Mouse (Mus musculus) layer of hippocampus, adult 2 months (tissue): ENCODE data around the gene Ing2. TPM values are rescaled to one million over a fixed set of nuclear protein-coding genes. Genes with fewer than 3 reads are reported as not detected.

ENCODE experiments used
- DNase-seq, 2 experiments: peaks; one replicate each; pipeline ENCODE4 v3.0.0; 2022; ENCODE audit warnings: low spot score in 2 of 2
- H3K27ac ChIP-seq: fragments of 200-600 bp; 2 replicates; pipeline ENCODE4 v1.8.1; 2022
- H3K4me3 ChIP-seq: fragments of 200-600 bp; 2 replicates; pipeline ENCODE4 v1.8.1; 2022; ENCODE audit warnings: mild to moderate bottlenecking
- CTCF ChIP-seq: fragments of 200-600 bp; conservative IDR thresholded peaks from 2 replicates; pipeline ENCODE4 v1.8.1; 2022; ENCODE audit warnings: antibody characterized with exemption, mild to moderate bottlenecking, moderate library complexity
- total RNA-seq, 2 experiments: library from RNA; stranded (reverse); gene quantifications; 2 replicates each; pipeline ENCODE4 v1.2.3; 2021

Gene Ing2
- total RNA-seq, 2 experiments from 2014 or later, result 36.1 to 36.8 TPM

GRCm38 (mm10) chr8:47664231-47664785 lies 11.0 kb downstream of the Ing2 start:
- no peak for DNase-seq
- Histone ChIP-seq H3K4me3 (no peak overlapping the region), H3K27ac (no peak overlapping the region)
- TF ChIP-seq CTCF, result no peak

- Histone ChIP-seq H3K27ac (no peak overlapping the region), H3K4me3 (no peak overlapping the region)
- TF ChIP-seq CTCF, result no peak
- no peak for DNase-seq
Measured at GRCm38 (mm10) chr8:47663201-47663600, 12.2 kb downstream of the Ing2 start.

- no peak for TF ChIP-seq CTCF
Measured at GRCm38 (mm10) chr8:47662716-47663115, 12.6 kb downstream of the Ing2 start.

DNA sequence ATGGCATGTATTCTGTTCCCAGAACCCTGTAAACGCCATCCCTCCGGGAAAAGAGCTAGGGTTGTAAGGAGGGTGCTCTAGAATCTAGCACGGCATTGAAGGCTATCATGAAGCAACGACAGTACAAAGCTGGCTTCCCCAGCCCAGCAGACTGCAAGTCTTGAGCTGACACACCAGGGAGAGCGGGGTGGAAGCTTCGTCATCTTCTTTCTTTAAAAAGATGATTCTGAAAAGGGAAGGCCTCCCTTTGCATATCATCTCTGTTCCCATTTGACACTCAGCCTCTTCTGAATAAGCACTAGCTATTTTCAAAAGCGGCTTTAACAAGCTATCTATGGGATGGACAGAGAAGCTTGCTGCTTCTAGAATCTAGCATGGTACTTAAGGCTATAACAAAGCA lies 15.0 kb downstream of the Ing2 start:
- DNase-seq, result no peak
- H3K27ac ChIP-seq, result no peak overlapping the region
- TF ChIP-seq CTCF, result no peak
- no peak overlapping the region for H3K4me3 ChIP-seq

More at GRCm38 (mm10) chr8:47662716-47663115, 12.6 kb downstream of the Ing2 start:
- Histone ChIP-seq H3K27ac (no peak overlapping the region), H3K4me3 (no peak overlapping the region)
- DNase-seq, result no peak

DNA sequence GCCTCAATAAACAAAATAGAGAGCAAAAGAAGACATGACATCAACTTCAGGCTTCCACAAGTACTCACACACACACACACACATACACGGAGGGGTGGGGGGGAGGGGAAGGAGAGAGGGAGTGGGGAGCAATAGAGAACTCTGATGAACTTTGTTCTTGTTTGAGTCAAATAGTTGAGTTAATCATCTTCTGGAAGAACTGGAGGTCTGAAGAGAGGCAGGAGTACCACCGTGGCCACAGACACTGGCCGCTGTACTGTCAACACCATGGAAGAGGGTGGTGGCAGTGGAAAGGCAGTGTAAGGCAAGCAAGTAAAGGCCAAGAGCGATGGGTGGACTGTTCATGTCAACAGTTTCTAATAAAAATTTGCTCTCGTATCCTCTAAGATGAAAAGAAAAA lies 15.9 kb downstream of the Ing2 start:
- Histone ChIP-seq H3K27ac (no peak overlapping the region), H3K4me3 (no peak overlapping the region)
- DNase-seq, result no peak
- TF ChIP-seq CTCF, result no peak

GRCm38 (mm10) chr8:47654406-47654805 lies 20.9 kb downstream of the Ing2 start:
- Histone ChIP-seq H3K27ac (no peak overlapping the region), H3K4me3 (no peak overlapping the region)
- DNase-seq, result no peak
- TF ChIP-seq CTCF, result no peak

- Histone ChIP-seq H3K4me3 (no peak overlapping the region), H3K27ac (no peak overlapping the region)
- TF ChIP-seq CTCF, result no peak
- no peak for DNase-seq
Measured at GRCm38 (mm10) chr8:47652737-47653076, 22.6 kb downstream of the Ing2 start.

GRCm38 (mm10) chr8:47651913-47652736 lies 23.2 kb downstream of the Ing2 start:
- H3K4me3 ChIP-seq, result no peak overlapping the region
- no peak for TF ChIP-seq CTCF
- H3K27ac ChIP-seq, result no peak overlapping the region
- DNase-seq, result no peak

DNA sequence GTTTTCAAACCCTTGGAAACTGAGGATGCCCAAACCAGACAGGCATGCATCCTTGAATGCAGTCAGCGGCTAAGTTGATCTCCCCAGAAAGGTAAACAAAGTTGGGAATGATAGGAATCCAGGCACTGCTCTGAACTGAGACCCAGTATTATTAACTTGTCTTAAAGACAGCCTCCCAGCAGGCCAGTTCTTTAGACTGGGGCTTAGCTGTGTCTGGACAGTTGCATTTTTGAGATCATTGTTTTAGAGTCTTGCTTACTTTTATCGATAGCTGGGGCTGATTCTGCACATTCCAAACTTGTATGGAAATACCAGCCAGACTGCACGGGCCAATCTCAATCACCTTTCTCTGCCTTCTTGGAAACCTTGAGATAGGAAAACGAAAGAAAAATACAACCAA lies 24.5 kb downstream of the Ing2 start:
- no peak overlapping the region for H3K27ac ChIP-seq
- no peak overlapping the region for H3K4me3 ChIP-seq
- no peak for DNase-seq
- TF ChIP-seq CTCF, result no peak

- no peak for TF ChIP-seq CTCF
- no peak overlapping the region for H3K4me3 ChIP-seq
- no peak overlapping the region for H3K27ac ChIP-seq
- DNase-seq, result no peak
Measured at GRCm38 (mm10) chr8:47649551-47649950, 25.8 kb downstream of the Ing2 start.

DNA sequence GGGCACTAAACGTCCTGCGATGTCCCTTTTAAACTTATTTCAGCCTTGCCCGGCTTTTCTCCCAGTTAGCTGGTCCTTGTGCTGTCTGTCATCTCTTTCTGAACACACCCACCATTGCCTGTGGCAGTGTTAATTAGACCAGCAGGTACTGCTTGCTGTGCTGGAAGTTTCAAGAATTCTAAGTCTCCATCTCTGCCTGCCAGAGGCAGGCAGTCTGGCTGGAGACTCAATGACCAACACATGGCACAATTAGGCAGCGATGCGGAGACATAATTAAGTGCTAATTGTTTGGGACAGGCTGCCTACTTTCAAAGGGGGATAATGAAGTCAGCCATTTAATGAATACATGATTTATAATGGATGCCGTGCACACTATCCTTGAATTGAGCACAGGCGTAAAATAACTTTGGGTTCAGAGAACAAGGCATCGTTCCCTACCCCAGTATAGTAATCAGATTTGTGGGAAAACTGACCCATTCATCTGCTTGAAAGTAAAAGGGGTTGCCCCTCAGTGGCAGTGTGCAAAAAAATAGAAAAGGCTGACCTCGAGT lies 32.8 kb downstream of the Ing2 start:
- DNase-seq, result no peak
- H3K27ac ChIP-seq, result no peak overlapping the region
- TF ChIP-seq CTCF, result no peak
- H3K4me3 ChIP-seq, result no peak overlapping the region

GRCm38 (mm10) chr8:47637152-47637551 lies 38.2 kb downstream of the Ing2 start:
- no peak for DNase-seq
- no peak overlapping the region for H3K27ac ChIP-seq
- H3K4me3 ChIP-seq, result no peak overlapping the region
- TF ChIP-seq CTCF, result no peak

GRCm38 (mm10) chr8:47636032-47636431 lies 39.3 kb downstream of the Ing2 start:
- Histone ChIP-seq H3K27ac (no peak overlapping the region), H3K4me3 (no peak overlapping the region)
- no peak for TF ChIP-seq CTCF
- no peak for DNase-seq
